Mouse (Mus musculus) lung, embryonic 14.5 days (tissue): ENCODE data around the gene Fam71e1. TPM values are rescaled to one million over a fixed set of nuclear protein-coding genes. Genes with fewer than 3 reads are reported as not detected.

Experiments used
- ATAC-seq: fragments of 200-750 bp; cut with Nextera tagmentation; 2 replicates; pipeline ENCODE4 v1.8.0; 2017; ENCODE audit warnings: mild to moderate bottlenecking, moderate TSS enrichment, moderate library complexity; ENCODE audit not compliant: insufficient read depth
- DNase-seq: peaks from one replicate; pipeline ENCODE4 v3.0.0-alpha.2; 2015
- H3K27ac ChIP-seq: fragments of 300-500 bp; sonication (generic); 2 replicates; pipeline ENCODE4 v1.5.1; 2014; ENCODE audit warnings: low read depth, mild to moderate bottlenecking, moderate library complexity
- H3K27me3 ChIP-seq: fragments of 300-500 bp; sonication (generic); 2 replicates; pipeline ENCODE4 v1.6.1; 2014; ENCODE audit warnings: low read length, control low read depth; ENCODE audit not compliant: insufficient read depth
- H3K36me3 ChIP-seq: fragments of 300-500 bp; sonication (generic); 2 replicates; pipeline ENCODE4 v1.6.1; 2014; ENCODE audit warnings: control low read depth; ENCODE audit not compliant: insufficient read depth
- H3K4me1 ChIP-seq: fragments of 300-500 bp; sonication (generic); 2 replicates; pipeline ENCODE4 v1.6.1; 2014; ENCODE audit warnings: antibody characterized with exemption, control low read depth; ENCODE audit not compliant: insufficient read depth
- H3K4me2 ChIP-seq: fragments of 300-500 bp; sonication (generic); 2 replicates; pipeline ENCODE4 v1.6.1; 2014; ENCODE audit warnings: mild to moderate bottlenecking
- H3K4me3 ChIP-seq: fragments of 300-500 bp; sonication (generic); 2 replicates; pipeline ENCODE4 v1.5.1; 2014; ENCODE audit warnings: low read depth, low read length
- H3K9ac ChIP-seq: fragments of 300-500 bp; sonication (generic); 2 replicates; pipeline ENCODE4 v1.6.1; 2014
- H3K9me3 ChIP-seq: fragments of 300-500 bp; sonication (generic); 2 replicates; pipeline ENCODE4 v1.6.1; 2016; ENCODE audit warnings: low read depth, low read length, control low read depth
- CTCF ChIP-seq: IDR thresholded peaks from 2 replicates; pipeline ENCODE4 v1.5.1; 2016; ENCODE audit warnings: antibody characterized with exemption, low read depth
- WGBS: fragments of 180-500 bp; shearing (Covaris S2); extraction: QIAGEN DNeasy Blood & Tissue Kit; methylation state at CpG from one replicate; pipeline ENCODE4 v1.1.7; 2014; 5-methylcytosine and 5-hydroxymethylcytosine counted together
- polyA plus RNA-seq: library from polyadenylated mRNA; unstranded; fragments of >200 nt; fragmentation: Nextera tagmentation; extraction: Ambion mirVana; gene quantifications from 2 replicates; pipeline ENCODE4 v1.2.1, GENCODE M21; 2014

Fam71e1 gene
- polyA plus RNA-seq, 1 experiment from 2014 or later, result 9.1 TPM

- Histone ChIP-seq H3K27me3 (no peaks in the 10 kb centered on the region), H3K27ac (no peak overlapping the region), H3K9me3 (no peaks in the 10 kb centered on the region), H3K4me3 (no peak overlapping the region), H3K4me2 (no peak overlapping the region), H3K9ac (no peak overlapping the region), H3K36me3 (peaks cover 14% of the 10 kb centered on the region), H3K4me1 (no peaks in the 10 kb centered on the region)
- DNase-seq, result peak; percentile 91
- TF ChIP-seq CTCF, result peak; percentile 99
- ATAC-seq, result peak; percentile 65; the same call in 1 of the 2 replicates
- 38% methylated on average over 5 of the region's 5 CpGs for WGBS
These were observed 11.4 kb upstream of the Fam71e1 start for GRCm38 (mm10) chr7:44484841-44485571.

GRCm38 (mm10) chr7:44485572-44486195, 10.7 kb upstream of the Fam71e1 start:
- Histone ChIP-seq H3K4me2 (no peak overlapping the region), H3K4me3 (no peak overlapping the region), H3K27ac (no peak overlapping the region), H3K4me1 (no peaks in the 10 kb centered on the region), H3K9me3 (no peaks in the 10 kb centered on the region), H3K9ac (no peak overlapping the region), H3K36me3 (peaks cover 20% of the 10 kb centered on the region), H3K27me3 (no peaks in the 10 kb centered on the region)
- no peak for TF ChIP-seq CTCF
- DNase-seq, result no peak
- ATAC-seq, result no peak
- WGBS, result 60% methylated on average over 7 of the region's 7 CpGs

- Histone ChIP-seq H3K4me1 (no peaks in the 10 kb centered on the region), H3K36me3 (peaks cover 34% of the 10 kb centered on the region), H3K9me3 (no peaks in the 10 kb centered on the region), H3K27ac (no peak overlapping the region), H3K9ac (no peak overlapping the region), H3K27me3 (no peaks in the 10 kb centered on the region), H3K4me2 (no peak overlapping the region), H3K4me3 (no peak overlapping the region)
- DNase-seq (no peak), ATAC-seq (no peak)
- TF ChIP-seq CTCF, result no peak
- 60% methylated on average over 13 of the region's 13 CpGs for WGBS
These were observed 9.3 kb upstream of the Fam71e1 start for GRCm38 (mm10) chr7:44486927-44487575.

- Histone ChIP-seq H3K9me3 (no peaks in the 10 kb centered on the region), H3K4me3 (no peak overlapping the region), H3K36me3 (peaks cover 42% of the 10 kb centered on the region), H3K9ac (no peak overlapping the region), H3K27me3 (no peaks in the 10 kb centered on the region), H3K4me2 (no peak overlapping the region), H3K4me1 (no peaks in the 10 kb centered on the region), H3K27ac (no peak overlapping the region)
- no peak for TF ChIP-seq CTCF
- no peak for DNase-seq
- WGBS, result 85% methylated on average over 7 of the region's 7 CpGs
- ATAC-seq, result no peak
These were observed 8.4 kb upstream of the Fam71e1 start for GRCm38 (mm10) chr7:44487936-44488335.

GRCm38 (mm10) chr7:44488545-44488944, 7.8 kb upstream of the Fam71e1 start:
- Histone ChIP-seq H3K9ac (no peak overlapping the region), H3K4me3 (no peak overlapping the region), H3K27me3 (no peaks in the 10 kb centered on the region), H3K9me3 (no peaks in the 10 kb centered on the region), H3K4me1 (no peaks in the 10 kb centered on the region), H3K36me3 (peaks cover 45% of the 10 kb centered on the region), H3K4me2 (no peak overlapping the region), H3K27ac (no peak overlapping the region)
- WGBS, result 86% methylated on average over 8 of the region's 8 CpGs
- no peak for TF ChIP-seq CTCF
- ATAC-seq (no peak), DNase-seq (no peak)

- Histone ChIP-seq H3K4me3 (no peak overlapping the region), H3K4me2 (no peak overlapping the region), H3K27me3 (no peaks in the 10 kb centered on the region), H3K36me3 (peaks cover 48% of the 10 kb centered on the region), H3K4me1 (peaks cover 2% of the 10 kb centered on the region; the same call in 1 of the 2 replicates), H3K9ac (no peak overlapping the region), H3K27ac (no peak overlapping the region), H3K9me3 (no peaks in the 10 kb centered on the region)
- ATAC-seq, result no peak
- no peak for DNase-seq
- TF ChIP-seq CTCF, result no peak
- 89% methylated on average over 4 of the region's 4 CpGs for WGBS
These were observed 6.1 kb upstream of the Fam71e1 start for GRCm38 (mm10) chr7:44490281-44490680.

- TF ChIP-seq CTCF, result no peak
- WGBS, result 95% methylated on average over 5 of the region's 5 CpGs
- peaks cover 48% of the 10 kb centered on the region for H3K36me3 ChIP-seq
- H3K27ac ChIP-seq, result no peak overlapping the region
- DNase-seq (no peak), ATAC-seq (no peak)
- H3K4me2 ChIP-seq, result no peak overlapping the region
- H3K9ac ChIP-seq, result no peak overlapping the region
- H3K4me1 ChIP-seq, result peaks cover 7% of the 10 kb centered on the region
- H3K27me3 ChIP-seq, result no peaks in the 10 kb centered on the region
- no peaks in the 10 kb centered on the region for H3K9me3 ChIP-seq
- H3K4me3 ChIP-seq, result no peak overlapping the region
These were observed 5.0 kb upstream of the Fam71e1 start for GRCm38 (mm10) chr7:44491391-44491790.
